Comparison of ENCODE assay signal across 8 mouse cellular contexts in the genomic region with DNA sequence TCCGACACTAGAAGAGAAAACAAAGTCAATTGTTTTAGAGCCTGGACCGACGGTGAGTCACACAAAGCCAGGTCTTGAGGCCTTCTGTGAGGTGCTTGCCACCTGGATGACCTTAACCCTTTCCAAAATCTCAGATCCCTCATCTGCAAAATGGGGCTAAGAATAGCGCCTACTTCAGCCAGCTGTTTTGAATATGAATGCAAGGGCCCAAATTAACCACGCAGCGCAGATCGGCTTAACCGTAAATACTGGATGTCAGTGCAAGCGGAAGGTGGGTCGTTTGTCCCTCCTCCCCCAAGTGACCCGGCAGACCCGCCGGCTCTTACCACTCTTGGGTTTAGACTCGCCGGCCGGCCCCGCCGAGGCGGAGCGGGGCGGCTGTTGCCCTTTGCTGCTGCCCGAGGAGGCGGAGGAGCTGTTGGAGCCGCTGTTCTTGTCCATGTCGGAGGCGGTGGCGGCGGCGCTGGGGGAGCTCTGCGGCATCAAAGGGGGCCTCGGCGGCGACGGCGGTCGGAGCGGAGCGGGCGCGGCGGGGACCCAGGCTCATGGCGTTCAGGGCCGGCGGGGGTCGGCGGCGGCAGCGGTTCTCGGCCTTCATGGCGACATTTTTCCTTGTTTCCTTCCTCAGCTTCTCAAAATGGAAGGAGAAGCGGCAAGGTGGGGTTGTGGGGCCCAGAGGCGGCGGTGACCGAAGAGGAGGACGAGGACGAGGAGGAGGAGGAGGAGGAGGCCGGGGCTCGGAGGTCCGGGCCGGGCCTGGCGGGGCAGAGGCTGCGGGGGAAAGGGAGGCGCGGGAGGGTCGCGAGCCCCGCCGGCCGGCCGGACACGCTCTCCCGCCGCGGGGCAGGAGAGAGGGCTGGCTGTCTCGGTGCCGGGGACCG. TPM values are rescaled to one million over a fixed set of nuclear protein-coding genes. Genes with fewer than 3 reads are reported as not detected.
A peak's percentile ranks its signal among the peaks of the same experiment; 100 is the strongest.
DNase-seq lines count a peak whose midpoint lies in the region; ATAC-seq lines count a peak whose summit lies in the region.

No protein-coding gene starts in this region.

- peaks cover 16% of the 10 kb centered on the region for H3K36me3 ChIP-seq in embryonic facial prominence, embryonic 12.5 days
- peaks cover 13% of the 10 kb centered on the region; the same call in 1 of the 2 replicates for H3K36me3 ChIP-seq in heart, embryonic 12.5 days

- under 1% methylated on average over 72 of the region's 77 CpGs for WGBS in embryonic facial prominence, embryonic 12.5 days
- whole genome bisulfite sequencing in heart, embryonic 12.5 days, result 0% methylated on average over 76 of the region's 77 CpGs

- peak; percentile 43 for ATAC-seq in embryonic facial prominence, embryonic 12.5 days (ENCODE audit: insufficient number of reproducible peaks, insufficient read depth, low FRiP score, low TSS enrichment)
- ATAC-seq in heart, embryonic 12.5 days (ENCODE audit: insufficient number of reproducible peaks, low FRiP score), result peak; percentile 66

- DNase-seq in CD4-positive, CD25-positive, alpha-beta regulatory T cell, adult 2 months (ENCODE audit: low read depth, low spot score), result peak; percentile 57
- peak; percentile 86 for DNase-seq in R1 (ENCODE audit: low read depth, low spot score)
- DNase-seq in kidney, postnatal 10 days, result peak; percentile 71
- peak; percentile 43 for DNase-seq in lung, postnatal 36 days
- DNase-seq in ovary, postnatal 10 days (ENCODE audit: low spot score), result peak; percentile 24
- peak; percentile 75 for DNase-seq in thymus, postnatal 4 days

- peaks cover 30% of the 10 kb centered on the region for H3K4me1 ChIP-seq in embryonic facial prominence, embryonic 12.5 days
- H3K4me1 ChIP-seq in heart, embryonic 12.5 days (replicated peaks), result peaks cover 50% of the 10 kb centered on the region

- no peaks in the 10 kb centered on the region for H3K27me3 ChIP-seq in embryonic facial prominence, embryonic 12.5 days
- no peaks in the 10 kb centered on the region for H3K27me3 ChIP-seq in heart, embryonic 12.5 days (replicated peaks)

- peak overlapping the region; percentile 74 for H3K4me2 ChIP-seq in embryonic facial prominence, embryonic 12.5 days (replicated peaks)
- H3K4me2 ChIP-seq in heart, embryonic 12.5 days, result peak overlapping the region; percentile 78

- peak overlapping the region; percentile 98 for H3K9ac ChIP-seq in embryonic facial prominence, embryonic 12.5 days
- H3K9ac ChIP-seq in heart, embryonic 12.5 days, result peak overlapping the region; percentile 98

- no peaks in the 10 kb centered on the region for H3K9me3 ChIP-seq in embryonic facial prominence, embryonic 12.5 days
- H3K9me3 ChIP-seq in heart, embryonic 12.5 days (replicated peaks), result 0 out of 2 replicates have a peak, but pooled peaks cover 3% of the 10 kb centered on the region

- peak overlapping the region; percentile 100 for H3K4me3 ChIP-seq in embryonic facial prominence, embryonic 12.5 days
- H3K4me3 ChIP-seq in heart, embryonic 12.5 days, result peak overlapping the region; percentile 95

- H3K27ac ChIP-seq in embryonic facial prominence, embryonic 12.5 days, result peak overlapping the region; percentile 86
- peak overlapping the region; percentile 80 for H3K27ac ChIP-seq in heart, embryonic 12.5 days (ENCODE audit: poor library complexity, severe bottlenecking)

RNA-seq across cellular contexts. Expression of gene Rnf10, which starts 0.5 kb away (rescaled TPM):
- 184 and 187 TPM in 2 replicates for polyA plus RNA-seq in embryonic facial prominence, embryonic 12.5 days (2016; fragmentation: Nextera tagmentation; extraction: Ambion mirVana)
- polyA plus RNA-seq in heart, embryonic 12.5 days (2016; fragmentation: Nextera tagmentation; extraction: Ambion mirVana), result 152 and 175 TPM in 2 replicates

RNA-seq across cellular contexts. Expression of gene Coq5, which starts 7.3 kb away (rescaled TPM):
- polyA plus RNA-seq in embryonic facial prominence, embryonic 12.5 days (2016; fragmentation: Nextera tagmentation; extraction: Ambion mirVana), result 45.5 and 46.2 TPM in 2 replicates
- 76.0 and 79.9 TPM in 2 replicates for polyA plus RNA-seq in heart, embryonic 12.5 days (2016; fragmentation: Nextera tagmentation; extraction: Ambion mirVana)

RNA-seq across cellular contexts. Expression of gene Dynll1, which starts 28.6 kb away (rescaled TPM):
- 1,589 and 1,712 TPM in 2 replicates for polyA plus RNA-seq in embryonic facial prominence, embryonic 12.5 days (2016; fragmentation: Nextera tagmentation; extraction: Ambion mirVana)
- 1,319 and 1,320 TPM in 2 replicates for polyA plus RNA-seq in heart, embryonic 12.5 days (2016; fragmentation: Nextera tagmentation; extraction: Ambion mirVana)

RNA-seq across cellular contexts. Expression of gene Pop5, which starts 36.5 kb away (rescaled TPM):
- polyA plus RNA-seq in embryonic facial prominence, embryonic 12.5 days (2016; fragmentation: Nextera tagmentation; extraction: Ambion mirVana), result 82.1 and 93.4 TPM in 2 replicates
- polyA plus RNA-seq in heart, embryonic 12.5 days (2016; fragmentation: Nextera tagmentation; extraction: Ambion mirVana), result 63.2 and 68.6 TPM in 2 replicates

RNA-seq across cellular contexts. Expression of gene Srsf9, which starts 54.8 kb away (rescaled TPM):
- 418 and 420 TPM in 2 replicates for polyA plus RNA-seq in embryonic facial prominence, embryonic 12.5 days (2016; fragmentation: Nextera tagmentation; extraction: Ambion mirVana)
- 147 and 160 TPM in 2 replicates for polyA plus RNA-seq in heart, embryonic 12.5 days (2016; fragmentation: Nextera tagmentation; extraction: Ambion mirVana)

Comparison
In these comparisons a context has a peak if more than half of its experiments do, and no peak if none do; other contexts are left out.
1. Peak in every context shown above with its lines: DNase-seq, ATAC-seq, H3K4me3 ChIP-seq and H3K27ac ChIP-seq.
2. DNase-seq: peak in every context shown above with its lines; median percentile 86 in R1; 75 in thymus, postnatal 4 days; 71 in kidney, postnatal 10 days; 57 in CD4-positive, CD25-positive, alpha-beta regulatory T cell, adult 2 months; 43 in lung, postnatal 36 days; 24 in ovary, postnatal 10 days.